Mouse (Mus musculus) megakaryocyte, embryonic 14.5 days (primary cell): ENCODE measurements around the gene Gfra4.

Experiments
- FLI1 ChIP-seq: IDR thresholded peaks from 2 replicates; pipeline ENCODE4 v1.6.1; 2012; ENCODE audit warnings: low read length, inconsistent platforms, mixed read lengths
- GATA1 ChIP-seq: IDR thresholded peaks from 3 replicates; pipeline ENCODE4 v1.6.1; 2012; ENCODE audit warnings: mixed read lengths, low read length, inconsistent platforms, borderline replicate concordance

DNA sequence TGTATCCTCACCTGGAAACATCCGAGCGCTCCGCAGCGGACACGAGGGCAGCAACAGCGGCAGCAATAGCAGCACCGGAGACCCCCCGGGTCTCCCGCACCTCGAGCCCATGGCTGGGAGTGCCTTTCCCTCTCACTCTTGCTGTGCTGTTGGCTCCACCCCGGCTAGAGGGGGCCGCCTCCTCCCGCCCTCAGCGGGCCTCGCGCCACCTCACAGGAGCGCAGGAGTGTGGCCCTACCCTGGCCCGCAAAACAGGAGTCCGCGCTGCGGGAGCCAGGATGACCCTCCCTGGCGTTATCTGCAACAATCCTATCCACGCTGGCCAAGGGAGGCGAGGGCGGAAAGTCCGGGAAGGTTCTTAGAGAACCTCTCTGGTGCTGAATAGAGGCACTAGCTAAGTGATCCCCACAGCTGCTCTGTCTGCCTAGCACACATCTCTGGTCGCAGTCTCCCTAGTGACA lies 20.5 kb upstream of the Gfra4 start, which contains the start of gene Adam33:
- TF ChIP-seq GATA1 = no peak
- no peak for TF ChIP-seq FLI1
